ENCODE assay signal across 9 mouse cellular contexts in the genomic region with DNA sequence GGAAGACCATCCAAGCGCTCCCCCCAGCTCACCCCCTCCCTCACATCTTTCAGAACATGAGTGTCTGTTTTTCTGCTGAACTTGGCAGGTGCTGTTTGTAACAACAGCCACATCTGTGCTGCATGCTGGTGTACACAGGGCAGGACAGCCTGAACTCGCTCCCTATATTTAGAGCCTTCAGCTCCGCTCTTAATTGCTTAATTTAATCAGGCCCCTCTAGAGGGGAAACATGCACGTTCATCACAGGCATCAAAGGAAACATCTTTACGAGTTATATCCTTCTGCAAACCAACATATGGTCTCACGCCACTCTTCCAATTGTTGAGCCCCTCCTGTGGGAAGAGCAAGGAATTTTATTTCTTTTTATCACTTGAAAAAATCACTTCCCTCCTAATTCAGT. TPM values are rescaled to one million over a fixed set of nuclear protein-coding genes. Genes with fewer than 3 reads are reported as not detected.
DNase-seq lines count a peak whose midpoint lies in the region; ATAC-seq and TF ChIP-seq lines count a peak whose summit lies in the region.
"Had no signal": no experiment of that assay in that cellular context is flagged by ENCODE, and none has a peak within 500 bp of the region (broad histone marks: within the 10 kb centered on the region; RNA-seq: fewer than 3 reads in every experiment).

No protein-coding gene starts in this region.

- 59% methylated on average over 6 of the region's 6 CpGs for WGBS in lung, embryonic 14.5 days
- 24% methylated on average over 6 of the region's 6 CpGs for WGBS in embryonic facial prominence, embryonic 15.5 days
- 9% methylated on average over 6 of the region's 6 CpGs for WGBS in limb, embryonic 10.5 days

- no peaks in the 10 kb centered on the region for H3K9me3 ChIP-seq in lung, embryonic 14.5 days (ENCODE audit: low read depth, low read length)
- H3K9me3 ChIP-seq in embryonic facial prominence, embryonic 15.5 days (replicated peaks) = 0 out of 2 replicates have a peak, but pooled peaks cover 3% of the 10 kb centered on the region
- H3K9me3 ChIP-seq in limb, embryonic 10.5 days (replicated peaks) = no peaks in the 10 kb centered on the region
- H3K9me3 ChIP-seq: midbrain, embryonic 12.5 days had no signal

- peak; percentile 97 for DNase-seq in heart, adult 11 months
- DNase-seq in heart, postnatal 25 days (ENCODE audit: low spot score) = no peak
- DNase-seq in lung, embryonic 14.5 days = peak; percentile 34
- DNase-seq in lung, postnatal 14 days = no peak
- peak; percentile 49 for DNase-seq in limb, embryonic 10.5 days (ENCODE audit: low spot score)
- no peak for DNase-seq in layer of hippocampus, adult 9-11 months

- no peak overlapping the region for H3K4me3 ChIP-seq in lung, embryonic 14.5 days (ENCODE audit: low read depth, low read length)
- no peak overlapping the region for H3K4me3 ChIP-seq in embryonic facial prominence, embryonic 15.5 days (replicated peaks)
- no peak overlapping the region for H3K4me3 ChIP-seq in limb, embryonic 10.5 days
- H3K4me3 ChIP-seq: midbrain, embryonic 12.5 days had no signal

- H3K27me3 ChIP-seq in lung, embryonic 14.5 days (ENCODE audit: insufficient read depth, low read length) = no peaks in the 10 kb centered on the region
- no peaks in the 10 kb centered on the region for H3K27me3 ChIP-seq in embryonic facial prominence, embryonic 15.5 days
- no peaks in the 10 kb centered on the region for H3K27me3 ChIP-seq in limb, embryonic 10.5 days (ENCODE audit: low read depth, poor library complexity, severe bottlenecking)
- H3K27me3 ChIP-seq: midbrain, embryonic 12.5 days had no signal

- TF ChIP-seq CTCF in lung, embryonic 14.5 days (IDR thresholded peaks at IDR 0.05; ENCODE audit: low read depth) = no peak

- peaks cover 9% of the 10 kb centered on the region for H3K36me3 ChIP-seq in lung, embryonic 14.5 days (ENCODE audit: insufficient read depth)
- peaks cover 3% of the 10 kb centered on the region; the same call in 1 of the 2 replicates for H3K36me3 ChIP-seq in embryonic facial prominence, embryonic 15.5 days
- H3K36me3 ChIP-seq in limb, embryonic 10.5 days = peaks cover 12% of the 10 kb centered on the region
- H3K36me3 ChIP-seq: midbrain, embryonic 12.5 days had no signal

- H3K4me2 ChIP-seq in lung, embryonic 14.5 days = no peak overlapping the region
- no peak overlapping the region for H3K4me2 ChIP-seq in embryonic facial prominence, embryonic 15.5 days (replicated peaks)
- H3K4me2 ChIP-seq: midbrain, embryonic 12.5 days had no signal

- H3K4me1 ChIP-seq in lung, embryonic 14.5 days (ENCODE audit: insufficient read depth) = peaks cover 7% of the 10 kb centered on the region; the same call in 1 of the 2 replicates
- H3K4me1 ChIP-seq in embryonic facial prominence, embryonic 15.5 days = peaks cover 67% of the 10 kb centered on the region
- H3K4me1 ChIP-seq in limb, embryonic 10.5 days = peaks cover 82% of the 10 kb centered on the region

- 0 out of 2 replicates have a peak, but pooled peaks have one; percentile 57 for ATAC-seq in lung, embryonic 14.5 days (ENCODE audit: insufficient read depth)
- ATAC-seq in embryonic facial prominence, embryonic 15.5 days (ENCODE audit: insufficient number of reproducible peaks, low FRiP score, low TSS enrichment, low read depth) = peak; percentile 80
- no peak for ATAC-seq in activated CD4-positive, CD25-positive, alpha-beta regulatory T cell, adult 4 months

- no peak overlapping the region for H3K27ac ChIP-seq in lung, embryonic 14.5 days (ENCODE audit: low read depth)
- H3K27ac ChIP-seq in embryonic facial prominence, embryonic 15.5 days (replicated peaks) = 0 out of 2 replicates have a peak overlapping the region, but pooled peaks have one; percentile 63
- no peak overlapping the region for H3K27ac ChIP-seq in limb, embryonic 10.5 days
- H3K27ac ChIP-seq: midbrain, embryonic 12.5 days had no signal

- intact Hi-C loops in heart, postnatal 25 days (cut with DNase I) = no loop called here

- H3K9ac ChIP-seq in lung, embryonic 14.5 days = no peak overlapping the region
- H3K9ac ChIP-seq in embryonic facial prominence, embryonic 15.5 days = no peak overlapping the region
- H3K9ac ChIP-seq: midbrain, embryonic 12.5 days had no signal

RNA-seq across cellular contexts. Expression of gene Smad1, which starts 17.5 kb away (rescaled TPM):
- total RNA-seq in heart, postnatal 25 days (2021) = 10 to 100 TPM; 14.5 to 16.3 TPM
- polyA plus RNA-seq in lung, embryonic 14.5 days (2014; fragmentation: Nextera tagmentation; extraction: Ambion mirVana) = 52.1 and 52.2 TPM in 2 replicates
- 56.0 and 61.4 TPM in 2 replicates for polyA plus RNA-seq in embryonic facial prominence, embryonic 15.5 days (2015; fragmentation: Nextera tagmentation; extraction: Ambion mirVana)
- 37.0 and 39.6 TPM in 2 replicates for polyA plus RNA-seq in limb, embryonic 10.5 days (2016; fragmentation: Nextera tagmentation; extraction: Ambion mirVana)
- 1 to 10 TPM; 4.7 to 5.4 TPM for polyA plus RNA-seq in activated CD4-positive, CD25-positive, alpha-beta regulatory T cell, adult 4 months (2017; shearing (Covaris generic))

Comparison
In these comparisons a context has a peak if more than half of its experiments do, and no peak if none do; other contexts are left out.
1. DNase-seq: peak in heart, adult 11 months (single experiment), lung, embryonic 14.5 days (single experiment) and limb, embryonic 10.5 days (single experiment); none in heart, postnatal 25 days (single experiment), lung, postnatal 14 days (single experiment) and layer of hippocampus, adult 9-11 months (single experiment).